Mouse (Mus musculus): ENCODE data around the gene Bpifb1. TPM values are rescaled to one million over a fixed set of nuclear protein-coding genes. Genes with fewer than 3 reads are reported as not detected.
A peak's percentile ranks its signal among the peaks of the same experiment; 100 is the strongest.

The Bpifb1 gene
- polyA plus RNA-seq, 1 experiment: not detected

DNA sequence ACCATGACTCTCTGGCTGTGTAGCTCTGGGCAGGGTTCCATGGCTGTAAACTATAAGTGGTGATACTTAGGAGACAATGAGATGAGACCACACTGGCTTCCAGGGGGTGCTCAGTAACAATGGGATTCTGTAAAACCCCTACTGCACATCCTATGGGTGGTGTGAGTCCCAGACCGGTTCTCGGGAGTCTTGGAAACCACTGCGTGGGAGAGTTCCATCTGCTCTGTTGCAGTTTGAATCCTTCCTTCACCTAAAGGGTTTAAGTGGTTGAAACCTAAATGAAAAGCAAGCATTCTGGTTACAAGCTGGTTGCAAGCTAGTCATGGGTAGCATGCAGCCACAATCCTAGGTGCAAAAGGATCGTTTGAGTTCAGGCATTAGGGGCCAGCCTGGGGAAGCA, 21.3 kb downstream of the Bpifb1 start:
- Histone ChIP-seq H3K27me3 (ENCODE audit: control insufficient read depth, insufficient read depth, insufficient read length) (peaks cover 6% of the 10 kb centered on the region), H3K36me3 (ENCODE audit: control insufficient read depth, insufficient read depth) (no peaks in the 10 kb centered on the region), H3ac (ENCODE audit: control insufficient read depth, insufficient read length, low read depth) (no peak overlapping the region), H3K79me2 (ENCODE audit: control insufficient read depth, insufficient read depth) (no peaks in the 10 kb centered on the region), H3K79me3 (ENCODE audit: low read depth) (no peaks in the 10 kb centered on the region), H3K4me3 (ENCODE audit: insufficient read depth, poor library complexity, severe bottlenecking) (no peak overlapping the region)
- TF ChIP-seq MYOD1 (IDR thresholded peaks at IDR 0.05; ENCODE audit: control insufficient read depth, insufficient read length, low read depth) (no peak), USF1 (IDR thresholded peaks at IDR 0.05; ENCODE audit: low read depth) (no peak), MAX (IDR thresholded peaks at IDR 0.05) (no peak), FOSL1 (IDR thresholded peaks at IDR 0.05; ENCODE audit: insufficient read depth, low read length, poor library complexity, severe bottlenecking) (no peak), CEBPB (IDR thresholded peaks at IDR 0.05; ENCODE audit: low read depth) (no peak), MYOG (IDR thresholded peaks at IDR 0.05; ENCODE audit: control insufficient read depth, extremely low read depth, insufficient read length) (no peak), CTCF (IDR thresholded peaks at IDR 0.05; ENCODE audit: control insufficient read depth, insufficient read depth, insufficient read length) (no peak)

DNA sequence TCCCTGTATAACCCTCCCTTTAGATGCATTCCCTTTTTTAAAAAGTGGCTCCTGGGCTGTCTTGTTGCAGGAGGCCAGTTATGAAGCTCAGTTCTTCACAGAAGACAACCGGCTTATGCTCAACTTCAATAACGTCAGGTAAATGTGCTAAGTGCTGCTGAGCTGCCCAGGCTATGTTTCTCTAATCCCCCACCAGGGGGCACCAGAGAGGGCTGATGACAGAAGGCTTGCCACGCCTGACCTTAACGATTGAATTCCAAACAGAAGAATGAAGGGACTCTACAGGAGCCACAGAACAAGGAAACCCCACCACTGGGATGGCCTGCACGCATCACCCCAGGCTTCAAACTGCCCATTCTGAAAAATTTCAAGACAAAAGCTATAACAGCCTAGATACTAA, 24.6 kb downstream of the Bpifb1 start:
- Histone ChIP-seq H3K36me3 (ENCODE audit: control insufficient read depth, insufficient read depth) (no peaks in the 10 kb centered on the region), H3K4me3 (ENCODE audit: insufficient read depth, poor library complexity, severe bottlenecking) (no peak overlapping the region)
- peak; percentile 13 for TF ChIP-seq CTCF (IDR thresholded peaks at IDR 0.05; ENCODE audit: control insufficient read depth, insufficient read depth, insufficient read length)
- TF ChIP-seq USF1 (IDR thresholded peaks at IDR 0.05; ENCODE audit: low read depth): no peak

DNA sequence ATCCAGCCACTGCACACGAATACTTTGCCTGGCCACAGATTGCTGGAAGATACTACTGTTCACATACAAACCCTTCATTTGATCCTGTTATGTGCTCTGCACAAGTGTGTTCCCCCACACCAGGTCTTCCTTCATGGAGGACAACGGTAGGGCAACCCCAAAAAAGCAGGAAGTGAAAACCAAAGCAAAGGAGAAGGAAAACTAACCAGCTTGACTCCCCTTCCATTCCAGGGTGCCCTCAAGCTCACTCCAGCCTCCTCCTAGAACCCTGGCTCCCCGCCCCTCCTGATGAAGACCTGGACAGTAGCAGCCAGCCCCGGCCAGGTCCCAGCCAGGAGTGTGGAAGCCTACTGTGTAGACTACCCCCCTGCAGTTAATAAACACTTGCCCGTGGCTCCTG, 29.3 kb downstream of the Bpifb1 start:
- H3K27me3 ChIP-seq (ENCODE audit: control insufficient read depth, insufficient read depth, insufficient read length): no peaks in the 10 kb centered on the region
- no peaks in the 10 kb centered on the region for H3K79me3 ChIP-seq (ENCODE audit: low read depth)
- H3K4me3 ChIP-seq (ENCODE audit: insufficient read depth, poor library complexity, severe bottlenecking): no peak overlapping the region
- no peak for TF ChIP-seq MYOD1 (IDR thresholded peaks at IDR 0.05; ENCODE audit: control insufficient read depth, insufficient read length, low read depth)
- no peak for TF ChIP-seq MAX (IDR thresholded peaks at IDR 0.05)
- no peak for TF ChIP-seq CTCF (IDR thresholded peaks at IDR 0.05; ENCODE audit: control insufficient read depth, insufficient read depth, insufficient read length)
- no peak for TF ChIP-seq MYOG (IDR thresholded peaks at IDR 0.05; ENCODE audit: control insufficient read depth, extremely low read depth, insufficient read length)
- TF ChIP-seq USF1 (IDR thresholded peaks at IDR 0.05; ENCODE audit: low read depth): no peak
- no peak for TF ChIP-seq CEBPB (IDR thresholded peaks at IDR 0.05; ENCODE audit: low read depth)
- TF ChIP-seq FOSL1 (IDR thresholded peaks at IDR 0.05; ENCODE audit: insufficient read depth, low read length, poor library complexity, severe bottlenecking): no peak
- H3K79me2 ChIP-seq (ENCODE audit: control insufficient read depth, insufficient read depth): no peaks in the 10 kb centered on the region
- no peak overlapping the region for H3ac ChIP-seq (ENCODE audit: control insufficient read depth, insufficient read length, low read depth)
- no peaks in the 10 kb centered on the region for H3K36me3 ChIP-seq (ENCODE audit: control insufficient read depth, insufficient read depth)

More for the DNA sequence above, 24.6 kb downstream of the Bpifb1 start:
- Histone ChIP-seq H3K79me2 (ENCODE audit: control insufficient read depth, insufficient read depth) (no peaks in the 10 kb centered on the region), H3ac (ENCODE audit: control insufficient read depth, insufficient read length, low read depth) (no peak overlapping the region), H3K27me3 (ENCODE audit: control insufficient read depth, insufficient read depth, insufficient read length) (peaks cover 6% of the 10 kb centered on the region), H3K79me3 (ENCODE audit: low read depth) (no peaks in the 10 kb centered on the region)

DNA sequence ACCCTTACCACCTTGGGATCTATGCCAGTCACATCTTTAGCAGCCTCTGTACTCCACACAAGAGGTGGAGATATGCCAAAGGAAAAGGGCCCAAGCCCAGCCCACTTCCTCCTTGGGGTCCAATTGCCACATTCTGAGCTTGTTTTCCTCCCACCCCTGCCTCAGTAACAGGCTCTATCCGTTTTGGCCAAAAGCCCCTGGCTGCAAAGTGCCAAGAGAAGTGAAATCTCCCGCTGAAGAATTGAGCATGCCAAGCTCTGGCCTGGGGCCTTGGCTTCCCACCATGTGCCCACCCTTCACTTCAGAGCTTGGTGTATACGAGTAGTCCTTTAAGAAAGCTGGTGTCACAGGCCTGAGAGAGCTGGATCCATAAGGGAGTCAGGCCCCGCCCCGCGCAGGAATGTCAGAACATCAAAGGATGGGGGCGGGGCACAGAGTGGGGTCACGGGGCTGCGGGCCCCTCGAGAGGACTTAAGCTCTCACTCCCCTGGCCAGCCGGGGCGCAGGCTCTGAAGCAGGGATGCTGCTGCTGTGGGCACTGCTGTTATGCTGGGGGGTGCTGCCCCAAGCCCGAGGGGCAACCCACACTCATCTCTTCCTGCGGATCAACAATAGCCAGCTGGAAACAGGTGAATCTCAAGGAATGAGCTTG, 32.8 kb downstream of the Bpifb1 start, which contains the start of gene Bpifb5:
Gene Bpifb5, plus strand, starts transcription at position 478 of the 652 bp plus-strand sequence.
- H3K27me3 ChIP-seq (ENCODE audit: control insufficient read depth, insufficient read depth, insufficient read length): peaks cover 16% of the 10 kb centered on the region
- H3K4me3 ChIP-seq (ENCODE audit: insufficient read depth, poor library complexity, severe bottlenecking): no peak within 1 kb of the TSS
- H3K79me2 ChIP-seq (ENCODE audit: control insufficient read depth, insufficient read depth): no peaks in the 10 kb centered on the region
- no peaks in the 10 kb centered on the region for H3K36me3 ChIP-seq (ENCODE audit: control insufficient read depth, insufficient read depth)
- H3K79me3 ChIP-seq (ENCODE audit: low read depth): no peaks in the 10 kb centered on the region
- TF ChIP-seq USF1 (IDR thresholded peaks at IDR 0.05; ENCODE audit: low read depth) (no peak), MYOD1 (IDR thresholded peaks at IDR 0.05; ENCODE audit: control insufficient read depth, insufficient read length, low read depth) (no peak), CTCF (IDR thresholded peaks at IDR 0.05; ENCODE audit: control insufficient read depth, insufficient read depth, insufficient read length) (no peak), CEBPB (IDR thresholded peaks at IDR 0.05; ENCODE audit: low read depth) (no peak), MAX (IDR thresholded peaks at IDR 0.05) (no peak), FOSL1 (IDR thresholded peaks at IDR 0.05; ENCODE audit: insufficient read depth, low read length, poor library complexity, severe bottlenecking) (no peak), MYOG (IDR thresholded peaks at IDR 0.05; ENCODE audit: control insufficient read depth, extremely low read depth, insufficient read length) (no peak)
- H3ac ChIP-seq (ENCODE audit: control insufficient read depth, insufficient read length, low read depth): no peak within 1 kb of the TSS

DNA sequence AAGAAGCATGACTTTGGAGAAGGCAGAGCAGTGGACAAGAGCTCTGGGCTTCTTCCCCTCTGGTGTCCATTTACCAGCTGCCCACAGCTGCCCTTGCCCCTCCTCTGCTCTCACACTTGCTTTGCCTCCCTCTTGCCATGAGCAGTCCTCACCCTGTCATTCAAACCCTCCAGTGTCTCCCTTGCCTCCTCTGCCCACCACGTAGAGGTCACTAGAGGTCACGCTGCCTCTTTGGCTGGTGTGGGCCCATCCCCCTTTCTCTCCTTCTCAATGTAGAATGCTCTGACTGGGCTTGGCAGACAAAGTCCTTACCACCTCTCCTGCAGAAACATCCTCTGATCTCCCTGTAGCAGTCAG, 33.3 kb downstream of the Bpifb1 start:
- Histone ChIP-seq H3K4me3 (ENCODE audit: insufficient read depth, poor library complexity, severe bottlenecking) (no peak overlapping the region), H3K79me3 (ENCODE audit: low read depth) (no peaks in the 10 kb centered on the region), H3K79me2 (ENCODE audit: control insufficient read depth, insufficient read depth) (no peaks in the 10 kb centered on the region), H3K27me3 (ENCODE audit: control insufficient read depth, insufficient read depth, insufficient read length) (peaks cover 16% of the 10 kb centered on the region), H3ac (ENCODE audit: control insufficient read depth, insufficient read length, low read depth) (no peak overlapping the region), H3K36me3 (ENCODE audit: control insufficient read depth, insufficient read depth) (no peaks in the 10 kb centered on the region)
- TF ChIP-seq CTCF (IDR thresholded peaks at IDR 0.05; ENCODE audit: control insufficient read depth, insufficient read depth, insufficient read length) (no peak), MAX (IDR thresholded peaks at IDR 0.05) (no peak), FOSL1 (IDR thresholded peaks at IDR 0.05; ENCODE audit: insufficient read depth, low read length, poor library complexity, severe bottlenecking) (no peak), MYOG (IDR thresholded peaks at IDR 0.05; ENCODE audit: control insufficient read depth, extremely low read depth, insufficient read length) (no peak), CEBPB (IDR thresholded peaks at IDR 0.05; ENCODE audit: low read depth) (no peak), USF1 (IDR thresholded peaks at IDR 0.05; ENCODE audit: low read depth) (no peak), MYOD1 (IDR thresholded peaks at IDR 0.05; ENCODE audit: control insufficient read depth, insufficient read length, low read depth) (no peak)

DNA sequence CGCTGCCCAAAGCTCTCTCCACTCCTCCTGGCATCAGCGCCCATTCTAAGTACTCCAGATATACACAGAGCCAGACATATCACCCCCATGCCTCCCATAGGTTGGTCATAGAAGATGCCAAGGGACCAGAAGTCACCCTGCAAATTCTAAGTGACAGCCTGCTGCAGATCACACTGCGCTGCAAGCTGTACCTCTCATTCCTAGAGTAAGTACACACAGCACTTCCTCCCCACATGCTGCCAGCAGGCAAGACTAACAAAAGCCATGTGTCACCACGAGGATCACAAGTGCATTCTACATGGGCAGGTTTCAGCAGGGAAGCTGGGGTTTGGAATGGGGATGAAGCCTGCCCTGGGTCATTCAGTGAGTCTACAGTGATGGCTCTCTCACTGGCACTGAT, 36.4 kb downstream of the Bpifb1 start:
- TF ChIP-seq USF1 (IDR thresholded peaks at IDR 0.05; ENCODE audit: low read depth): no peak
- no peak for TF ChIP-seq MAX (IDR thresholded peaks at IDR 0.05)
- no peak for TF ChIP-seq MYOD1 (IDR thresholded peaks at IDR 0.05; ENCODE audit: control insufficient read depth, insufficient read length, low read depth)
- TF ChIP-seq MYOG (IDR thresholded peaks at IDR 0.05; ENCODE audit: control insufficient read depth, extremely low read depth, insufficient read length): no peak
- TF ChIP-seq FOSL1 (IDR thresholded peaks at IDR 0.05; ENCODE audit: insufficient read depth, low read length, poor library complexity, severe bottlenecking): no peak
- TF ChIP-seq CTCF (IDR thresholded peaks at IDR 0.05; ENCODE audit: control insufficient read depth, insufficient read depth, insufficient read length): no peak
- no peak for TF ChIP-seq CEBPB (IDR thresholded peaks at IDR 0.05; ENCODE audit: low read depth)
- no peaks in the 10 kb centered on the region for H3K79me2 ChIP-seq (ENCODE audit: control insufficient read depth, insufficient read depth)
- H3K79me3 ChIP-seq (ENCODE audit: low read depth): no peaks in the 10 kb centered on the region
- H3K4me3 ChIP-seq (ENCODE audit: insufficient read depth, poor library complexity, severe bottlenecking): no peak overlapping the region
- H3K27me3 ChIP-seq (ENCODE audit: control insufficient read depth, insufficient read depth, insufficient read length): peaks cover 21% of the 10 kb centered on the region
- H3K36me3 ChIP-seq (ENCODE audit: control insufficient read depth, insufficient read depth): no peaks in the 10 kb centered on the region
- H3ac ChIP-seq (ENCODE audit: control insufficient read depth, insufficient read length, low read depth): no peak overlapping the region

Data from C2C12 (cell line).